Mouse (Mus musculus): ENCODE results near the gene Hpn. TPM values are rescaled to one million over a fixed set of nuclear protein-coding genes. Genes with fewer than 3 reads are reported as not detected.

Hpn gene
- polyA plus RNA-seq, 1 experiment from 2014 or later = 29.0 TPM

DNA sequence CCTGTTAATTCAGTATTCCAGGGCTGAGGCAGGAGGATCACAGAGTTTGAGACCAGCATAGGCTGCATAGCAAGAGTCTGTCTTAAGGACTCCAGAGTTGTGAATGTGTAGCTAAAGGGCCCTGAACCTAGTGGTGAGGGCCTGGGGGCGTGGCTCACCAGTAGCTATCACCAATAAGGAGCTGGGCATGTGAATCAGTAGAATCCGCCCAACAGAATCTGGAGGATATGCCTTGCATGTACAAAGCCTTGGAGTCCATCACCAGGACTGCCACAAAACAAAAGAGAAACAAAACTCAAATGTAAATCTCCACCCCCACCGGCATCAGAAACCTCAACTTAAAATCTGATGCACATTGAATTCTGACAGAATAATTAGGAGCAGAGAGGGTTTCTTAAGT lies 33.0 kb upstream of the Hpn start:
- peaks cover 46% of the 10 kb centered on the region for H3K4me1 ChIP-seq (replicated peaks; ENCODE audit: control insufficient read depth, insufficient read depth, low read length)
- 57% methylated on average over 3 of the region's 3 CpGs for WGBS

DNA sequence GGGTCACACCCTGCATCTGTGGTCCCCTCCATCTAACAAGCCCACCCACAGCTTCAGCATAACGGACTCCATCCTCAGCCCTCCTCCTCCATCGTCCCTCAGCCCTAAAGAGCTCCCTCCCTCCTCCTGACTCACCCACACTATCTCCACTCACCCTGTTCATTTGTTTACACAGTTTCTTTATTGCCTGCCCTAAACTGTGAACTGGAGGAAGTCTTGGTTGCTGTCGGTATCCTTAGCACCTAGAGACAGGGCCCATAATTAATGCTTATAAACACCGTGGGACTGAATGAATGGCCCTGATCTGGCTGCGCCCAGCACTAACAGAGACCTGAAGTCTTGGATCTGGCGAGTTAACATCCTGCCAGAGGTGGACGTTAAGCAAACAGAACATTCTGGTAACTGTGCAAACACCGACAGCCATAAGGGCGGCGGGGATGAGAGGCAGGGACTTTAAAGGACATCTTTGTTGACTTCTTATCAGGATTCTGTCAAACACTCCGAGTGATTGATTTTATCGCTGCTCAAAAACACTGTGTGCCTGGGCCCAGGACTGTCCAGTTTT lies 30.6 kb upstream of the Hpn start:
- Histone ChIP-seq H3K27me3 (replicated peaks; ENCODE audit: control insufficient read depth, insufficient read depth, low read length) (no peaks in the 10 kb centered on the region), H3K27ac (ENCODE audit: low read depth) (peak overlapping the region; percentile 47), H3K4me2 (ENCODE audit: low read length) (0 out of 2 replicates have a peak overlapping the region, but pooled peaks have one; percentile 8), H3K9ac (ENCODE audit: low read length) (no peak overlapping the region), H3K9me3 (ENCODE audit: control insufficient read depth, low read length) (no peaks in the 10 kb centered on the region), H3K4me3 (ENCODE audit: low read depth, low read length) (no peak overlapping the region), H3K4me1 (replicated peaks; ENCODE audit: control insufficient read depth, insufficient read depth, low read length) (peaks cover 46% of the 10 kb centered on the region), H3K36me3 (ENCODE audit: control insufficient read depth, insufficient read depth, low read length) (peaks cover 33% of the 10 kb centered on the region)
- WGBS = 12% methylated on average over 12 of the region's 12 CpGs
- DNase-seq (ENCODE audit: low spot score) (peak; percentile 71), ATAC-seq (replicated peaks; ENCODE audit: low FRiP score, low TSS enrichment, low read depth) (peak; percentile 88)

More for the DNA sequence above, 33.0 kb upstream of the Hpn start:
- Histone ChIP-seq H3K27me3 (replicated peaks; ENCODE audit: control insufficient read depth, insufficient read depth, low read length) (no peaks in the 10 kb centered on the region), H3K4me2 (ENCODE audit: low read length) (peak overlapping the region; percentile 71), H3K27ac (ENCODE audit: low read depth) (peak overlapping the region; percentile 94), H3K4me3 (ENCODE audit: low read depth, low read length) (peak overlapping the region; percentile 81; the same call in 1 of the 2 replicates), H3K9ac (ENCODE audit: low read length) (peak overlapping the region; percentile 20; the same call in 1 of the 2 replicates), H3K9me3 (ENCODE audit: control insufficient read depth, low read length) (no peaks in the 10 kb centered on the region), H3K36me3 (ENCODE audit: control insufficient read depth, insufficient read depth, low read length) (peaks cover 9% of the 10 kb centered on the region)
- ATAC-seq (replicated peaks; ENCODE audit: low FRiP score, low TSS enrichment, low read depth) (no peak), DNase-seq (ENCODE audit: low spot score) (no peak)

DNA sequence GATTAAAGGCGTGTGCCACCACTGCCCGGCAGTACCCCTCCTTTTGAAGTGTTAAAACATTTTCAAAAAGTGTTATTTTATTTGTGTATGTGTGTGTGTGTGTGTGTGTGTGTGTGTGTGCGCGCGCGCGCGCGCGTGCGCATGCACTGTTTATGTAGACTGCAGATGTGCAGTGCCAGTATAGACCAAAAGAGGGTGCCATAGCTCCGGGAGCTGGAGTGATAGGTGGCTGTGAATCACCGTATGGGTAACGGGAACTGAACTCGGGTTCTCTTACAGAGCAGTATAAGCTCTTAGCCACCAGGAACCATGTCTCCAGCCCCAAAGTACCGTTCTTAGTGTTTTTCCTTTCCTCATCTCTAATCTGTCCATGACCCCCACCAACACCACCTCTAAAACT lies 29.8 kb upstream of the Hpn start:
- Histone ChIP-seq H3K4me3 (ENCODE audit: low read depth, low read length) (no peak overlapping the region), H3K27ac (ENCODE audit: low read depth) (no peak overlapping the region), H3K4me1 (replicated peaks; ENCODE audit: control insufficient read depth, insufficient read depth, low read length) (peaks cover 46% of the 10 kb centered on the region), H3K9me3 (ENCODE audit: control insufficient read depth, low read length) (no peaks in the 10 kb centered on the region), H3K9ac (ENCODE audit: low read length) (no peak overlapping the region), H3K4me2 (ENCODE audit: low read length) (no peak overlapping the region), H3K27me3 (replicated peaks; ENCODE audit: control insufficient read depth, insufficient read depth, low read length) (no peaks in the 10 kb centered on the region), H3K36me3 (ENCODE audit: control insufficient read depth, insufficient read depth, low read length) (peaks cover 41% of the 10 kb centered on the region)
- WGBS = 94% methylated on average over 16 of the region's 16 CpGs
- ATAC-seq (replicated peaks; ENCODE audit: low FRiP score, low TSS enrichment, low read depth) (no peak), DNase-seq (ENCODE audit: low spot score) (no peak)

DNA sequence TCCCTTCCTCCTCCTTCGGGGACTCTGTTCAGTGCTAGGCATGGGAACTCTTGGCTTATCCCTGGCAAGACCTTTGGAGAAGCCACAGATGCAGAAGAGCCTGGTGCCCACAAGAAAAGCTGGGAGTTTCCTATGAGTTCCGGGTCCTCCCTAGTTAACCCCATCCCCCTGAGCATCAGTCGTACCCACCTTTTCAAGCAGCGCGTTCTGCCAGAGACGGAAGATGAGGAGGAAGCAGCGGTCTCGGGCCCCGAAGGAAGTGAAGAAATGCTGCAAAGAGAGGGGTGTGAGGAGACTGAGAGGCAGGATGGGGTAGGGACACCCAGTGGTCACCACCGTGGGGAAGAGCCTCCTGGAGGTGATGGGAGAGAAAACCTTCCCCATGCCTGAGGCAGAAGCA lies 25.9 kb upstream of the Hpn start:
- H3K9ac ChIP-seq (ENCODE audit: low read length) = no peak overlapping the region
- peaks cover 9% of the 10 kb centered on the region; the same call in 1 of the 2 replicates for H3K4me1 ChIP-seq (replicated peaks; ENCODE audit: control insufficient read depth, insufficient read depth, low read length)
- no peak overlapping the region for H3K4me2 ChIP-seq (ENCODE audit: low read length)
- no peak overlapping the region for H3K27ac ChIP-seq (ENCODE audit: low read depth)
- H3K27me3 ChIP-seq (replicated peaks; ENCODE audit: control insufficient read depth, insufficient read depth, low read length) = no peaks in the 10 kb centered on the region
- WGBS = 91% methylated on average over 10 of the region's 10 CpGs
- DNase-seq (ENCODE audit: low spot score) (no peak), ATAC-seq (replicated peaks; ENCODE audit: low FRiP score, low TSS enrichment, low read depth) (no peak)
- peaks cover 80% of the 10 kb centered on the region for H3K36me3 ChIP-seq (ENCODE audit: control insufficient read depth, insufficient read depth, low read length)
- no peaks in the 10 kb centered on the region for H3K9me3 ChIP-seq (ENCODE audit: control insufficient read depth, low read length)
- H3K4me3 ChIP-seq (ENCODE audit: low read depth, low read length) = no peak overlapping the region

DNA sequence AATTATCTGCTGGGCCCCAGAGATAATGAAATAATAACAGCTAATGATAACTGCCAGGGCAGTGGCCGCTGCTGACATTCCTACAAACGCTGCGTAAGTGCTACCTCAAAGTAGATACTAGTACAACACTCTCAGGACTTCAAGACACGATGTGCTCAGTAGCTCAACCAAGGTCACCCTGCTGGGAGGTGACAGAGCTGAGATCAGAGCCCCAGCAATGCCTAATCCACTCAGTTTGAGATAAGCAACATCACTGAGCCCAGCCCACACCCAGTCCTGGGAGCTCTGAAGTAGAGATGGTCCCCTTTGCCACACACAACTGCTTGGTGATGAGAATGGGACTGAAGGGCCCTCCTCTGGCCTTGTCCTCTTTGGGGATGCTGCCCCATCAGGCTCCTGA lies 25.2 kb upstream of the Hpn start:
- no peak for DNase-seq (ENCODE audit: low spot score)
- H3K36me3 ChIP-seq (ENCODE audit: control insufficient read depth, insufficient read depth, low read length) = peaks cover 87% of the 10 kb centered on the region
- H3K27me3 ChIP-seq (replicated peaks; ENCODE audit: control insufficient read depth, insufficient read depth, low read length) = no peaks in the 10 kb centered on the region
- WGBS = 76% methylated on average over 4 of the region's 4 CpGs
- H3K4me2 ChIP-seq (ENCODE audit: low read length) = no peak overlapping the region
- ATAC-seq (replicated peaks; ENCODE audit: low FRiP score, low TSS enrichment, low read depth) = no peak
- no peak overlapping the region for H3K9ac ChIP-seq (ENCODE audit: low read length)
- no peak overlapping the region for H3K4me3 ChIP-seq (ENCODE audit: low read depth, low read length)
- H3K27ac ChIP-seq (ENCODE audit: low read depth) = no peak overlapping the region
- peaks cover 3% of the 10 kb centered on the region; the same call in 1 of the 2 replicates for H3K4me1 ChIP-seq (replicated peaks; ENCODE audit: control insufficient read depth, insufficient read depth, low read length)
- no peaks in the 10 kb centered on the region for H3K9me3 ChIP-seq (ENCODE audit: control insufficient read depth, low read length)

DNA sequence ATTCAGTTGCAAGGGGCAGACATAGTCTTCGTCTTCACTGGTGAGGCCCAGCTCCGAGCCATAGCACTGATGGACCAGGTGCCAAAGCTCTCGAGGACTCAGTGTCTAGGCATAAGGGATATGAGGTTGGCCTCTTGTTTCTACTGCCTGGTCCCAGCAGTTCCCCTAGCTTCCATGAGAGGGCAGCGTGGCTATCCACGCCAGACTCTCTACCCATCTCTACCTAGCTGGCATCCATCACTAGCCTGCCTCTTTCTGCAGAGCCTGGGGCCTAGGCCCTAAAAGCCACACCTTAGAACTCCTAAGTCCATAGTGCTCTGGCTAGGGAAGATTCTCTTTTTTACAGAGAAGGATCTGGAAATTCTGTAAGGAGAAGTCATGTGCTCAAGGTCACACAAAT lies 24.7 kb upstream of the Hpn start:
- no peak overlapping the region for H3K4me3 ChIP-seq (ENCODE audit: low read depth, low read length)
- DNase-seq (ENCODE audit: low spot score) = no peak
- peaks cover 92% of the 10 kb centered on the region for H3K36me3 ChIP-seq (ENCODE audit: control insufficient read depth, insufficient read depth, low read length)
- H3K4me1 ChIP-seq (replicated peaks; ENCODE audit: control insufficient read depth, insufficient read depth, low read length) = no peaks in the 10 kb centered on the region
- H3K4me2 ChIP-seq (ENCODE audit: low read length) = no peak overlapping the region
- no peaks in the 10 kb centered on the region for H3K9me3 ChIP-seq (ENCODE audit: control insufficient read depth, low read length)
- ATAC-seq (replicated peaks; ENCODE audit: low FRiP score, low TSS enrichment, low read depth) = peak; percentile 58; the same call in 1 of the 2 replicates
- H3K9ac ChIP-seq (ENCODE audit: low read length) = no peak overlapping the region
- H3K27ac ChIP-seq (ENCODE audit: low read depth) = no peak overlapping the region
- no peaks in the 10 kb centered on the region for H3K27me3 ChIP-seq (replicated peaks; ENCODE audit: control insufficient read depth, insufficient read depth, low read length)
- WGBS = 63% methylated on average over 5 of the region's 5 CpGs

DNA sequence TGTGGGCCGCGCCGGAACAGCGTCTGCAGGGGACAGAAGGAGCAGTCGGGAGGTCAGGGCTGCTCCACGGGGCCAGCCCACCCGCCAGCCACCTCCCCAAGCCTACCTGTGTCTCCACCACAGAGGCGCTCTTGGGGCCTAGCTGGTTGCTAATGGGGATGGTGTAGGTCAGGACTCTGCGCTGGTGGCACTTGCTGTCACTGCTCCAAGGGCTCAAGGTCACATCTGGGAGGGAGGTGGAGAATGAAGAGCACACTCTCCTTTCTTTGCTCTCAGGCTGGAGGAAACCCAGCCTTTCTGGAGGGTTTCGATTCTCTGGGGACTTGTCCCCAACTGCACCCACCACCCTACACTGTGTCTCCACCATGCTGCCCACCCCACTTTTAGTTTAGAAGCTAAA lies 20.6 kb upstream of the Hpn start:
- Histone ChIP-seq H3K9me3 (ENCODE audit: control insufficient read depth, low read length) (no peaks in the 10 kb centered on the region), H3K4me3 (ENCODE audit: low read depth, low read length) (no peak overlapping the region), H3K4me2 (ENCODE audit: low read length) (no peak overlapping the region), H3K27ac (ENCODE audit: low read depth) (no peak overlapping the region), H3K4me1 (replicated peaks; ENCODE audit: control insufficient read depth, insufficient read depth, low read length) (no peaks in the 10 kb centered on the region), H3K9ac (ENCODE audit: low read length) (no peak overlapping the region), H3K36me3 (ENCODE audit: control insufficient read depth, insufficient read depth, low read length) (peaks cover 99% of the 10 kb centered on the region), H3K27me3 (replicated peaks; ENCODE audit: control insufficient read depth, insufficient read depth, low read length) (no peaks in the 10 kb centered on the region)
- ATAC-seq (replicated peaks; ENCODE audit: low FRiP score, low TSS enrichment, low read depth) (no peak), DNase-seq (ENCODE audit: low spot score) (no peak)
- 94% methylated on average over 10 of the region's 10 CpGs for WGBS

DNA sequence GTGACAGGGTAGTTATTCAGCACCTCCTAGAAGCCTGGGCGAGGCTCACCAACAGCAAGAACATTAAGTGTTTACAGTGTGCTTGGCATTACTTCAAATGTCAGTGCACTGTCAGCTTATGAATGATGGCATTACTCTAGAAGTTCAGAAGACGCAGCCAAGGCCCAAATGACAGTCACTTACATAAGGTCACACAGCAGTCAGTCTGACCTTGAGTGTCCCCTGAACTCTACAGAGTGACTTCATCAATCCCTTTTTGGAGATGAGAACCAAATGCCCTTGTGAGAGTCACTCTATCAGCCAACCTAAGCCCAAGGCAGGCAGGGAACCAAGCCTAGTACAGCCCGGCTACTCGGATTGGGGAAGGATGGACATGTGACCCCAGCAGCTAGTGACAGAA lies 16.8 kb upstream of the Hpn start:
- Histone ChIP-seq H3K4me2 (ENCODE audit: low read length) (no peak overlapping the region), H3K4me1 (replicated peaks; ENCODE audit: control insufficient read depth, insufficient read depth, low read length) (no peaks in the 10 kb centered on the region), H3K27ac (ENCODE audit: low read depth) (no peak overlapping the region), H3K9ac (ENCODE audit: low read length) (no peak overlapping the region), H3K4me3 (ENCODE audit: low read depth, low read length) (no peak overlapping the region), H3K27me3 (replicated peaks; ENCODE audit: control insufficient read depth, insufficient read depth, low read length) (peaks cover 12% of the 10 kb centered on the region; the same call in 1 of the 2 replicates), H3K9me3 (ENCODE audit: control insufficient read depth, low read length) (no peaks in the 10 kb centered on the region), H3K36me3 (ENCODE audit: control insufficient read depth, insufficient read depth, low read length) (peaks cover 83% of the 10 kb centered on the region)
- WGBS = 95% methylated on average over 4 of the region's 4 CpGs
- DNase-seq (ENCODE audit: low spot score) = no peak
- ATAC-seq (replicated peaks; ENCODE audit: low FRiP score, low TSS enrichment, low read depth) = no peak

DNA sequence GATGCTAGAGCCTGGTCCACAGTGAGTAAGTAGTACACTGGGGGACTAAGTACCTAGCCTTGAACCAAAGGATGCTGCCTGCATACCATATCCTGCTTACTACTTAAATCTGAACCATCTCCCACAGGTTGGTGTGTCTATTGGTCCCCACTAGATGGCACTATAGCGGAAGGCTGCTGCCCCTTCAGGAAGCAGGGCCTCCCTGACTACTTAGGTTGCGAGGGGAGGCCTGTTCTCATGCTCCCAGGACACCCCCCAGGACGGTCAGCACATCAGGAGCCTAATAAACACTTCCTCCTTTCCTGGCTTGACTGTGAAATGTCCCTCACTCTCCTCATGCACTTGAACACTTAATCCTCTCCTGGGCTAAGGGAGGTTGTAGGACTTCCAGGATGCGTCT lies 15.8 kb upstream of the Hpn start:
- peaks cover 73% of the 10 kb centered on the region for H3K36me3 ChIP-seq (ENCODE audit: control insufficient read depth, insufficient read depth, low read length)
- DNase-seq (ENCODE audit: low spot score) = peak; percentile 68
- WGBS = 21% methylated on average over 4 of the region's 4 CpGs
- H3K9me3 ChIP-seq (ENCODE audit: control insufficient read depth, low read length) = no peaks in the 10 kb centered on the region
- no peak overlapping the region for H3K4me2 ChIP-seq (ENCODE audit: low read length)
- H3K27ac ChIP-seq (ENCODE audit: low read depth) = no peak overlapping the region
- peaks cover 22% of the 10 kb centered on the region for H3K27me3 ChIP-seq (replicated peaks; ENCODE audit: control insufficient read depth, insufficient read depth, low read length)
- no peak overlapping the region for H3K4me3 ChIP-seq (ENCODE audit: low read depth, low read length)
- no peak for ATAC-seq (replicated peaks; ENCODE audit: low FRiP score, low TSS enrichment, low read depth)
- H3K4me1 ChIP-seq (replicated peaks; ENCODE audit: control insufficient read depth, insufficient read depth, low read length) = no peaks in the 10 kb centered on the region
- no peak overlapping the region for H3K9ac ChIP-seq (ENCODE audit: low read length)
